Mouse (Mus musculus) neural tube, embryonic 13.5 days (tissue): Measurements from ENCODE around the gene Paxbp1. TPM values are rescaled to one million over a fixed set of nuclear protein-coding genes. Genes with fewer than 3 reads are reported as not detected.

Experiments
- ATAC-seq: fragments of 200-750 bp; cut with Nextera tagmentation; 2 replicates; pipeline ENCODE4 v1.8.0; 2017; ENCODE audit warnings: low read depth, mild to moderate bottlenecking, moderate TSS enrichment, moderate library complexity
- H3K27ac ChIP-seq: fragments of 300-500 bp; sonication (generic); replicated peaks from 2 replicates; pipeline ENCODE4 v1.5.1; 2015; ENCODE audit warnings: moderate library complexity, mild to moderate bottlenecking, inconsistent platforms
- H3K27me3 ChIP-seq: fragments of 300-500 bp; sonication (generic); 2 replicates; pipeline ENCODE4 v1.6.1; 2015; ENCODE audit warnings: mild to moderate bottlenecking, inconsistent platforms
- H3K36me3 ChIP-seq: fragments of 300-500 bp; sonication (generic); 2 replicates; pipeline ENCODE4 v1.6.1; 2015; ENCODE audit warnings: mild to moderate bottlenecking, inconsistent platforms
- H3K4me1 ChIP-seq: fragments of 300-500 bp; sonication (generic); replicated peaks from 2 replicates; pipeline ENCODE4 v1.6.1; 2015; ENCODE audit warnings: inconsistent platforms
- H3K4me2 ChIP-seq: fragments of 300-500 bp; sonication (generic); 2 replicates; pipeline ENCODE4 v1.6.1; 2015; ENCODE audit warnings: inconsistent platforms, mild to moderate bottlenecking, moderate library complexity
- H3K4me3 ChIP-seq: fragments of 300-500 bp; sonication (generic); 2 replicates; pipeline ENCODE4 v1.5.1; 2015; ENCODE audit warnings: mild to moderate bottlenecking, inconsistent platforms
- H3K9ac ChIP-seq: fragments of 300-500 bp; sonication (generic); 2 replicates; pipeline ENCODE4 v1.6.1; 2015; ENCODE audit warnings: moderate library complexity, mild to moderate bottlenecking, inconsistent platforms
- H3K9me3 ChIP-seq: fragments of 300-500 bp; sonication (generic); 2 replicates; pipeline ENCODE4 v1.6.1; 2016; ENCODE audit warnings: inconsistent platforms
- WGBS: fragments of 180-500 bp; shearing (Covaris S2); methylation state at CpG from one replicate; pipeline ENCODE4 v1.1.7; 2015; 5-methylcytosine and 5-hydroxymethylcytosine counted together
- polyA plus RNA-seq: library from polyadenylated mRNA; unstranded; fragments of >200 nt; fragmentation: Nextera tagmentation; extraction: Ambion mirVana; gene quantifications from 2 replicates; pipeline ENCODE4 v1.2.1, GENCODE M21; 2015

Gene Paxbp1
- polyA plus RNA-seq, 1 experiment from 2014 or later, result 61.8 TPM

DNA sequence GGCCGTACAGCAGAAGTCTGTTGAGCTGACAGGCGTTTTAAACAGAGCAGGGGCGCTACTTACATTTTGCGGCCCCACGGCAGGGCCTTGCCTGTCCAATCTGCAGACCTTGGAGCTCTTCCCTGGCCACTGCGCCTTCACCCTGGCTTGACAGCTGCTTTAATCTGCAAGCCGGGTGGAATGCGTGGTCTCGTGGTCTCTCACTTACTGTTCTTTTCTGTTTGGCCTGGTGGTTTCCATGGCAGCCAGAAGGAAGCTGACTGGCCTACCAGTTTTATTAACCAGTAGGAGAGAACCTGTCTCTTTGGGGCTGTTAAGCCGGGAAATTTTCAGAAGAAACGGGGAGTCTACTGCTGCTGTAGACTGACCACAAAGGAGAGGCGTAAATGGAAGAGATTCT is 24.6 kb upstream of the Paxbp1 start:
- no peak overlapping the region for H3K4me3 ChIP-seq
- WGBS, result 17% methylated on average over 12 of the region's 12 CpGs
- H3K4me1 ChIP-seq, result peaks cover 11% of the 10 kb centered on the region
- peak overlapping the region; percentile 23; the same call in 1 of the 2 replicates for H3K27ac ChIP-seq
- peak overlapping the region; percentile 34 for H3K4me2 ChIP-seq
- H3K9me3 ChIP-seq, result no peaks in the 10 kb centered on the region
- H3K36me3 ChIP-seq, result no peaks in the 10 kb centered on the region
- peak overlapping the region; percentile 34 for H3K9ac ChIP-seq
- no peak; the same call in 1 of the 2 replicates for ATAC-seq
- H3K27me3 ChIP-seq, result peaks cover 12% of the 10 kb centered on the region; the same call in 1 of the 2 replicates

GRCm38 (mm10) chr16:91067122-91067521 is 22.8 kb upstream of the Paxbp1 start:
- Histone ChIP-seq H3K4me3 (no peak overlapping the region), H3K4me2 (no peak overlapping the region), H3K27ac (no peak overlapping the region), H3K4me1 (peaks cover 11% of the 10 kb centered on the region), H3K9me3 (no peaks in the 10 kb centered on the region), H3K36me3 (no peaks in the 10 kb centered on the region), H3K27me3 (peaks cover 7% of the 10 kb centered on the region; the same call in 1 of the 2 replicates), H3K9ac (no peak overlapping the region)
- no peak for ATAC-seq
- WGBS, result 98% methylated on average over 1 of the region's 1 CpGs

DNA sequence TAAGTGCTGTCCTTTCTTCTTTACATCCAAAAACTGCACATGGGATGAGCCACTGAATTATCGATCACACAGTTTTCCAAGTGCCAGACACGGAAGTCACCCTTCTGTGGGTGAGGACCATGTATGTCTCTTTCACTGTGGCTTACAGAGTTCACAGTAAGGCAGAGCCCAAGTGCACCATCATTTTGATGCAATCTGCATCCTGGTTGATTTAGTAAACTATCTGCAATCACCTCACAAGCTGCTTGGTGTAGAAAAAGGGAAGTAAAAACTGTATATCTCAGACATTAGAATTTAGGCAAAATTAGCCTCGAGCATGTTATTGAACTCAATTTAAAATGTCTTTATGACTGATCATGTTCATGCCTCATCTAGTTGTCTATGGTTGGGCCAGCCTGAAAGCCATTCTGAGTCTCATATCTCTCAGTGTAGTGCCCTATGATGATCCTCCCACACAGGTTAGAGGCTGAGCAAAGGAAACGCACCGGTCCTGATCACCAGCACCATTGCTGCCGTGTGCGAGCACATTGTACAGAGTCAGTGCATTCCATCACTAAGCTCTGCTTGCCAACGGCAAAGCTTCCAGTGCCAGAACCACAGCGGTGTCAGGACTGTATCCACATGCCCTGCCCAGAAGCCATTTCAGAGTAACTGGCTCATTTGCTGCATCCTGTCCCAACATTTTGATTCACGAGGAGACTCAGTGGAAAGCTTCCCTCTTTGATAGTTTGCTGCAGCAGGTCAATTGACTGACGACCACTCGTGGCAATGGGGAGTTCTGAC is 20.4 kb upstream of the Paxbp1 start:
- Histone ChIP-seq H3K27me3 (no peaks in the 10 kb centered on the region), H3K4me3 (no peak overlapping the region), H3K36me3 (no peaks in the 10 kb centered on the region), H3K4me1 (peaks cover 11% of the 10 kb centered on the region), H3K27ac (no peak overlapping the region), H3K9ac (no peak overlapping the region), H3K4me2 (no peak overlapping the region), H3K9me3 (no peaks in the 10 kb centered on the region)
- no peak for ATAC-seq
- 90% methylated on average over 12 of the region's 12 CpGs for WGBS

DNA sequence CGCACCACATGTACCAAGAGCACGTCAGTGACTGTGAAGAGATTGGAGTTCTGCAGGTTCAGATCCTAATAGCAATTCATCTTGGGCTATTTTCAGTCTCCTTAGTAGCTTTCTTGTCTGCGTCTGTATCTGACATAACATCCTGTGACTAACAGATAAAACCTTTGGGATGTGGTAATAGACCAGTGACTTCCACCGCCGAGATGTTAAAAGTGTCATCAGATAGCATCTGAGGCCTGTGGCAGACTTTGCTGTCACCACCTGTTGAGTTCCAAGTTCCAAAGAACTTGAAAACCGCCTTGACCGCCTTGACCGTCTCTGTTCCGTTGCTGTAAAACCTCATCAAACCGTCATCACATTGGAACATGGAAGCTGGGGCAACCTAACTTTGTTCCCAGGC is 19.4 kb upstream of the Paxbp1 start:
- no peaks in the 10 kb centered on the region for H3K36me3 ChIP-seq
- H3K4me1 ChIP-seq, result peaks cover 4% of the 10 kb centered on the region
- whole genome bisulfite sequencing, result 90% methylated on average over 10 of the region's 10 CpGs
- no peak overlapping the region for H3K4me2 ChIP-seq
- H3K4me3 ChIP-seq, result no peak overlapping the region
- no peaks in the 10 kb centered on the region for H3K27me3 ChIP-seq
- no peak overlapping the region for H3K27ac ChIP-seq
- ATAC-seq, result no peak
- no peak overlapping the region for H3K9ac ChIP-seq
- no peaks in the 10 kb centered on the region for H3K9me3 ChIP-seq

DNA sequence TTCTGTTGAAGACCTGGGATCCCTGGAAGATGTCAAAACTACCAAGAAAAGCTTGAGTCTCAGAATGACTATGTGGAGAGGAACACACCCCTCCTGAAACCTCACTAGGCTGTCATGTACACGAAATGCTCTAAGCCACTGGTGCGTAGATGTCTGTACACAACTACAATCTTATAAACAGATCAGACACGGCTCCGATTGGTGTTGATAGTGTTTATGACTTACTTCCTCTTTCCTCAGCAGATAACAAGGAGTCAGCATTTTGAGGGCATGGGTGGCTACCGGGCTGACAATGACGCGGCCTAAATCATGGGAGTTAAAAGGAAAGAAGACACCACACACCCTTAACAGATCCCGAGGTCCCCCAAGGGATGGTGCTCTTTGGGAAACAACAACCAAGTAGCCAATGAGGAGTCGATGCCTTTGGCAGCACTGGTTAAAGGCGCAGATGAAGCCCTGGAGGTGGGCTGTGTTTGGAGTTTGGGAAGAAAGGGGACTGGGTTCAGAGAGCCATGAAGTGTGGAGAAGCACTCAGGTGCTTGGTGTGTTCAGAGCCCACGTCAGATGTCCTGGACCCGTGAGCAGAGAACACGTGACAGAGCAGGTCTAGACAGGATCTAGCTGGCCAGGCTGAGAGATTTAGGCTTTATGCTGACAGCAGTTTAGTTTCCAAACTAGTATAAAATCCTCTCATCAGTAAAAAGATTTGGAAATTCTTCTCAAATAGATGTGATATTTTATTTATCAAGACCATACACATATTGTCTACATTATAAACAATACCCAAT is 17.4 kb upstream of the Paxbp1 start:
- 78% methylated on average over 13 of the region's 13 CpGs for WGBS
- no peaks in the 10 kb centered on the region for H3K36me3 ChIP-seq
- no peaks in the 10 kb centered on the region for H3K9me3 ChIP-seq
- no peak overlapping the region for H3K4me3 ChIP-seq
- H3K4me1 ChIP-seq, result no peaks in the 10 kb centered on the region
- peaks cover 7% of the 10 kb centered on the region; the same call in 1 of the 2 replicates for H3K27me3 ChIP-seq
- no peak overlapping the region for H3K4me2 ChIP-seq
- no peak for ATAC-seq
- H3K27ac ChIP-seq, result no peak overlapping the region
- no peak overlapping the region for H3K9ac ChIP-seq

- whole genome bisulfite sequencing, result 80% methylated on average over 6 of the region's 6 CpGs
These were observed 13.4 kb upstream of the Paxbp1 start for GRCm38 (mm10) chr16:91057741-91058140.

DNA sequence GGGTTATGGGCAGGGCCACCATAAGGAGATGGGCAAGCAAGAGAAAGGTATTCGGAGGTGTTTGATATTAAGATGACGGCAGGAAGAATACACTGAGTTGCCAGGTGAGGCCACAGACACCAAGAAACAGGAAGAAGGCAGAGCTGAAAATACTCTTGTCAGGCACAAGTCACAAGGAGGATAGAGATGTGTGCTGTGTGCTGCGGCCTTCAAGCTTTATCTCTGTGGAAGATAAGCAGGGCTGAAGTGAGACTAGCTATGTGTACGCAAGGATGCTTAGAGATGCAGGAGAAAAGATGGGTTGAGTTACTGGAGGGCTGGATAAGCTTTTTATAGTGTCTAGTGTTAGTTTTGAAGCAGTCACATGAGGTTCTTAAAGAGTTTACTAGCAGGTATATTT is 12.9 kb upstream of the Paxbp1 start:
- Histone ChIP-seq H3K27me3 (peaks cover 10% of the 10 kb centered on the region), H3K4me2 (no peak overlapping the region), H3K4me3 (no peak overlapping the region), H3K36me3 (no peaks in the 10 kb centered on the region), H3K9me3 (no peaks in the 10 kb centered on the region), H3K4me1 (no peaks in the 10 kb centered on the region), H3K27ac (no peak overlapping the region), H3K9ac (no peak overlapping the region)
- no peak for ATAC-seq
- WGBS, result 91% methylated on average over 4 of the region's 4 CpGs

More at GRCm38 (mm10) chr16:91057741-91058140, 13.4 kb upstream of the Paxbp1 start:
- Histone ChIP-seq H3K4me3 (no peak overlapping the region), H3K36me3 (no peaks in the 10 kb centered on the region), H3K4me1 (no peaks in the 10 kb centered on the region), H3K9ac (no peak overlapping the region), H3K27ac (no peak overlapping the region), H3K27me3 (peaks cover 10% of the 10 kb centered on the region), H3K4me2 (no peak overlapping the region), H3K9me3 (no peaks in the 10 kb centered on the region)
- no peak for ATAC-seq

GRCm38 (mm10) chr16:91056043-91056821 is 11.9 kb upstream of the Paxbp1 start:
- Histone ChIP-seq H3K9ac (no peak overlapping the region), H3K4me2 (no peak overlapping the region), H3K9me3 (no peaks in the 10 kb centered on the region), H3K4me3 (no peak overlapping the region), H3K36me3 (no peaks in the 10 kb centered on the region), H3K27ac (no peak overlapping the region), H3K4me1 (no peaks in the 10 kb centered on the region), H3K27me3 (peaks cover 10% of the 10 kb centered on the region)
- 52% methylated on average over 16 of the region's 16 CpGs for WGBS
- ATAC-seq, result no peak

- Histone ChIP-seq H3K36me3 (no peaks in the 10 kb centered on the region), H3K9me3 (no peaks in the 10 kb centered on the region)
- ATAC-seq, result no peak
These were observed 10.8 kb upstream of the Paxbp1 start for GRCm38 (mm10) chr16:91055150-91055549.

GRCm38 (mm10) chr16:91053599-91053998 is 9.3 kb upstream of the Paxbp1 start:
- Histone ChIP-seq H3K4me3 (no peak overlapping the region), H3K9ac (no peak overlapping the region), H3K4me2 (no peak overlapping the region), H3K27me3 (peaks cover 10% of the 10 kb centered on the region), H3K36me3 (no peaks in the 10 kb centered on the region), H3K4me1 (no peaks in the 10 kb centered on the region), H3K9me3 (no peaks in the 10 kb centered on the region), H3K27ac (no peak overlapping the region)
- ATAC-seq, result no peak
- 58% methylated on average over 8 of the region's 8 CpGs for WGBS

More at GRCm38 (mm10) chr16:91055150-91055549, 10.8 kb upstream of the Paxbp1 start:
- Histone ChIP-seq H3K4me2 (no peak overlapping the region), H3K9ac (no peak overlapping the region), H3K27ac (no peak overlapping the region), H3K4me3 (no peak overlapping the region), H3K27me3 (peaks cover 10% of the 10 kb centered on the region), H3K4me1 (no peaks in the 10 kb centered on the region)
- 82% methylated on average over 5 of the region's 5 CpGs for WGBS

DNA sequence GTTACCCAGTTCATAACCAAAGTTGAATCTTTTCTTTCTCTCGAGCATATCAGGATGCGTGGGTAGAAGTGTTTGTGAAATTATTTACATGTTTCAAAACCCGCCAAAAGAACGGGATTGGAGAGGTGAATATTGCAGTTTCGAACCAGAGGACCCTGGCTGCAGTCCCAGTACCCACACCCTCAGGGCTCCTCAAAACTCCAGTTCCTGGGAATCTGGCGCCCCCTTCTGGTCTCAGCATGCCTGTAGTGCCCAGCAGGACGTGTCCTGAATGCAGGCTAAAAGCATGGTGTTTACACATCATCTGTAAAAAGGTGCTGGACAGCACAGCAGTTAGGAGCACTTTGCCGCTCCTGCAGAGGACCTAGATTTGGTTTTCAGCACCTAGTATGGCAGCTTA is 1.2 kb upstream of the Paxbp1 start:
- no peak for ATAC-seq
- no peaks in the 10 kb centered on the region for H3K9me3 ChIP-seq
- 60% methylated on average over 8 of the region's 8 CpGs for WGBS
- H3K9ac ChIP-seq, result no peak overlapping the region
- H3K4me2 ChIP-seq, result peak overlapping the region; percentile 75
- H3K27me3 ChIP-seq, result no peaks in the 10 kb centered on the region
- H3K4me1 ChIP-seq, result peaks cover 37% of the 10 kb centered on the region
- H3K27ac ChIP-seq, result peak overlapping the region; percentile 90; the same call in 1 of the 2 replicates
- peak overlapping the region; percentile 93; the same call in 1 of the 2 replicates for H3K4me3 ChIP-seq
- peaks cover 10% of the 10 kb centered on the region for H3K36me3 ChIP-seq
